Mouse (Mus musculus) olfactory bulb, adult 2 months (tissue): ENCODE measurements around the gene Gm5640. TPM values are rescaled to one million over a fixed set of nuclear protein-coding genes. Genes with fewer than 3 reads are reported as not detected.
"Not testable (repeated sequence)": the region's sequence is repeated elsewhere in the genome, so short reads cannot be mapped to it uniquely, and the experiment has no call there.

Source experiments
- H3K27ac ChIP-seq: fragments of 200-500 bp; 2 replicates; pipeline ENCODE4 v1.5.1; 2012; ENCODE audit warnings: low read depth, low read length; ENCODE audit not compliant: insufficient read depth
- H3K4me1 ChIP-seq: fragments of 200-500 bp; 2 replicates; pipeline ENCODE4 v1.6.1; 2012; ENCODE audit warnings: low read length; ENCODE audit not compliant: control insufficient read depth, insufficient read depth
- H3K4me3 ChIP-seq: fragments of 200-500 bp; 2 replicates; pipeline ENCODE4 v1.5.1; 2012; ENCODE audit warnings: mild to moderate bottlenecking, low read depth, low read length, moderate library complexity; ENCODE audit not compliant: insufficient read depth
- CTCF ChIP-seq: fragments of 200-500 bp; IDR thresholded peaks from 2 replicates; pipeline ENCODE4 v1.5.1; 2012; ENCODE audit warnings: low read depth, mild to moderate bottlenecking, low read length, moderate library complexity; ENCODE audit not compliant: insufficient read depth
- POLR2A ChIP-seq: fragments of 200-500 bp; IDR thresholded peaks from 2 replicates; pipeline ENCODE4 v1.6.1; 2012; ENCODE audit warnings: mild to moderate bottlenecking, low read depth, low read length, moderate library complexity; ENCODE audit not compliant: insufficient read depth
- WGBS: fragments of 180-500 bp; shearing (Covaris S2); methylation state at CpG from one replicate; pipeline ENCODE4 v1.1.7; 2018; 5-methylcytosine and 5-hydroxymethylcytosine counted together
- polyA plus RNA-seq: library from polyadenylated mRNA; stranded (reverse); fragments of >200 nt; gene quantifications from 2 replicates; pipeline ENCODE4 v1.2.4, GENCODE M21; 2012; ENCODE audit warnings: low replicate concordance; ENCODE audit not compliant: missing spikeins, insufficient read depth, insufficient read length

Gene Gm5640
- polyA plus RNA-seq, result not detected in 2 replicates

GRCm38 (mm10) chrX:74645466-74646323 is at the start of gene Gm5640:
Gene Gm5640 (minus strand): TSS chrX:74645635.
- WGBS, result 63% methylated on average over 2 of the region's 5 CpGs
- H3K27ac ChIP-seq, H3K4me1 ChIP-seq, H3K4me3 ChIP-seq: not testable (repeated sequence)

- H3K27ac ChIP-seq, H3K4me3 ChIP-seq, H3K4me1 ChIP-seq: not testable (repeated sequence)
- no CpG with 5 or more reads among the region's 1 CpGs for WGBS
These were observed 958 bp upstream of the Gm5640 start for GRCm38 (mm10) chrX:74646393-74646792.

DNA sequence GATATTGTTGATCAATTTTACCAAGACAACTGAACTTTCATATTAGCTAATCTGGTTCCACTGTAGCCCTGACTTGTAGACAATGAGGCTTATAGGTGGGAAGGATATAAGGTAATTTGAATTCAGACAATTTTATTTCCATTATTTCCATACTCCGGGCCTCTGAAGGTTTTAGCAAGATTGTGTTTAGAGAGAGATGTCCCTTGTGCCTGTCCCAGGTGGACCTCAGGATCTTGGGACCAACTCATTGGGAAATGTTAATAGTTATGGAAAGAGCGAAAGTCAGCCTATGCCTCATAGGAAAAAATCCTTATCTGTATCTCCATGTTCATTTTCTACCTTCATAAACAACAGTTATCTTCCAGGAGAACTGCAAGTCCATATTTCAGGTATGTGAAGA is 53.1 kb downstream of the Gm5640 start, which contains the start of gene Olfr1325:
Olfr1325 (plus strand) TSS at position 301 of the 400 bp plus-strand sequence.
- H3K27ac ChIP-seq, result no peak within 1 kb of the TSS
- 86% methylated on average over 2 of the region's 2 CpGs for WGBS
- no peak for TF ChIP-seq CTCF
- no peak for TF ChIP-seq POLR2A
- H3K4me1 ChIP-seq, result no peaks in the 10 kb centered on the region
- no peak within 1 kb of the TSS for H3K4me3 ChIP-seq

Other genes starting within 250 kb of the Gm5640 start
- not detected in 2 replicates for gene G6pdx, start 216.4 kb downstream of the Gm5640 start, polyA plus RNA-seq
- not detected in 2 replicates for gene Gm6880, start 164.2 kb downstream of the Gm5640 start, polyA plus RNA-seq
- gene Olfr1326-ps1, start 70.7 kb downstream of the Gm5640 start, polyA plus RNA-seq, result not detected in 2 replicates
- gene Olfr1325, start 53.0 kb downstream of the Gm5640 start, polyA plus RNA-seq, result not detected in 2 replicates
- gene Gm6890, start 95.3 kb upstream of the Gm5640 start, polyA plus RNA-seq, result not detected in 2 replicates
- gene Gm5936, start 191.6 kb upstream of the Gm5640 start, polyA plus RNA-seq, result not detected in 2 replicates